Mouse (Mus musculus) lung, adult 2 months (tissue): ENCODE results near the gene Rora.

ENCODE experiments used
- CTCF ChIP-seq: fragments of 200-500 bp; IDR thresholded peaks from 2 replicates; pipeline ENCODE4 v1.5.1; 2011; ENCODE audit warnings: mild to moderate bottlenecking, low read length, control low read depth; ENCODE audit not compliant: insufficient read depth
- POLR2A ChIP-seq: fragments of 200-500 bp; IDR thresholded peaks from 2 replicates; pipeline ENCODE4 v1.6.1; 2011; ENCODE audit warnings: low read depth, mild to moderate bottlenecking, control low read depth, low read length, borderline replicate concordance; ENCODE audit errors: extremely low read depth

DNA sequence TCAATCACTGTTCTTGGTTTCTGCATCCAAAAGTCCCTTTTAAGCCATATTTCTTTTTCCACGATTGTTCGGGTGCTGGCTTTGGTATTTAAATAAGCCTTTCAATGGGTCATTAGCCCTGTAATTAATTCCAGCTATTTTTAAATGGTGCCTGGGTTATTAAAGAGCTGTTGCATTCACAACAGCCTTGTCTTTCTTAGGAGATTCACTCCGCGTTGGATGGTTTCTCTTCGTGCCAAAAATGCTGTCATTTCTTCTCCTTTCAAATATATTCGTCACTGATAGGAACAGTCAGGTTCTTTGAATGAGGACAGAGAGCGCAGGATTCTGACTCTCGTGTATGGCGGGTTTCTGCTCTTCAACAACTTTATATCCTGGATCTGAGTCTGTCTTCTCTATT is 673.5 kb downstream of the Rora start:
- TF ChIP-seq POLR2A (no peak), CTCF (no peak)
